Mouse (Mus musculus) right cerebral cortex, postnatal 10 days (tissue): ENCODE measurements at regions not wholly inside any gene's neighbourhood (a gene's known extent, or its start where the extent isn't known, plus 50 kb on each side); places are given as distances from the start of the nearest gene placed in this dataset.
A peak's percentile ranks its signal among the peaks of the same experiment; 100 is the strongest.

Source experiments
- DNase-seq, 2 experiments: peaks; one replicate each; pipeline ENCODE4 v3.0.0; 2021; ENCODE audit warnings: low spot score in 2 of 2

DNA sequence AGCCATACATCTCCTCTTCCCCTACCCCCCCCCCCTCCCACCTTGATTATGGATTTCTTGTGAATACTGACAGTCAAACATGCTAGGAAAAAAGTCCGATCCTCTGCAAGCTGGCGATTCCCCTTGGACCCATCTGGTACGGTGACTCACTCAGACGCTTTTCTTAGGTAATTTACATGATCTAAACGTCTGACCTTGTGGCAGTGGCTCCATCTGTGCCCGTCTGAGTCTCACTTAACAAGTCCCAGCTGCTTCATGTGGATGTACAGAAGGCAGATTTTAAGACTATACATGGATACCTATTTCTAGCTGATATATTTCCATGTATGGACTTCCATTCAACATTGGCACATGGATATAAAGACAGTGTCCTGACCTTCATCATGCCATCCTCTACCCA is 481.0 kb downstream of the Lipi start:
- DNase-seq = peak; percentile 28 to 69

DNA sequence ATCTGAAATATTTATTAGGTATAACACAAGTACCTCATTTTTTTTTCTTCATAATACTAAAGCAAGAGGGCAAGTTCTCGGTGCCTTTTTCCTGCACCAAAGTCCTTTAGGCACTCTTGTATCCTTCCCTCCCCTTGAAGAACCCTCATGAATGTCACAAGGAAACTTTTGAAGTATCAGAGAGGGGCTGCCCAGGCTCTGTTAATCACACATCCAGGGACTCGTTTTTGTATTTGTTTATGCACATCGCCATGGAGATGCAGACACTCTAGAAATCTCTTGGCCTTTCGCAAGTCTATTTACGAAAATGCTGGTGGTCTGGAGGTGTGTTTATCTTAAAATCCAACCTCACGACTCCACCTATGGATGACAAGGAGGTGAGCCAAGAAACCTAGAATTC is 492.7 kb downstream of the Lipi start:
- no peak for DNase-seq

DNA sequence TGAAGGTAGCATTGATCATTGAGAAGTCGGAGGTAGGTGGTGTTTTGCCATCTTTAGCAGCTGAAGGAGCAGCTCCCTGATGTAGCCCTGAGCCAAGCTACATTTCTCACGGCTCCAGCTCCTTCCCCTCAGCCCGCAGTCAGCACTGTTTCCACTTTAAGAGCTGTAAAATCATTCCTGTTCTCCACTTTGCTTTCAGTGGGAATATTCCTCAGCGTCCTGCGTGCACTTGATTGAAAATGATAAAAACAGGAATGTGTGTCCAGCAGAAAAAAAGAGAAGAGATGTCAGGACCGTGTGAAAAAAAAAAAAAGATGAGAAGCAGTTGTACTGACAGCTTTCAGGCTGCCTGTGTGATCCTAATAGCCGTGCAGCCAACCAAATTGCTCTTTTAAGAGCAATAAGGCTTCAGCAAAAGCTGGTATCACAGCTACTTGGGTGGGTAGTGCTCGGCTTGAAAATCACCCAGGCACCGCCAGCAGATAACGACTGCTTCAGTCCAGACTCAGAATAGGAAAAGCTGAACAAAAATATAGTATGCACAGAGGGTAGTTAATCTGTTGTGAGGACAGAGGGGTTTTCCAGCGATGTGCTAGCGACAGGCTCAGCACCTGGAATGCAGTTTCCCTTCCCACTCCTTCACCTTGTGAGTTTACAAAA is 493.3 kb downstream of the Lipi start:
- DNase-seq = peak; percentile 31 to 38

DNA sequence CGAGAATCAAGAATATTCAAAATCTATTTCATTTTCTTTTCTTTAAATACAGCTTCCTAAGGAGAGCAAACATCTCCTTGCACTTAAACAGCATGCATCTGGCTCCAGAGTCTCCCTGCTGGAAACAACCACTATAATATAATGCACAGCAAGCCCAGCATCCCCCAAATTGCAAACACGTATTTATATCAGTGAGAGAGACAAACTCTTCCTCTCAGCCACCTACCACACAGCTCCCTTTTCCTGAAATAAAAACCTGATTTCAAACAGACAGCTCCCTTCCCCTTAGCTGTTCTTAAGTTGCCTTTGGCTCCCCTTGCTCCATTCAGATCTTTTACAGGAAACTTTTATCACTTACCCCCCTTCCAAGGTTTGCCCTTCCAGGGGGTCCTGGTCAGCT is 493.9 kb downstream of the Lipi start:
- peak in 1 of 2 experiments; percentile 23 for DNase-seq

DNA sequence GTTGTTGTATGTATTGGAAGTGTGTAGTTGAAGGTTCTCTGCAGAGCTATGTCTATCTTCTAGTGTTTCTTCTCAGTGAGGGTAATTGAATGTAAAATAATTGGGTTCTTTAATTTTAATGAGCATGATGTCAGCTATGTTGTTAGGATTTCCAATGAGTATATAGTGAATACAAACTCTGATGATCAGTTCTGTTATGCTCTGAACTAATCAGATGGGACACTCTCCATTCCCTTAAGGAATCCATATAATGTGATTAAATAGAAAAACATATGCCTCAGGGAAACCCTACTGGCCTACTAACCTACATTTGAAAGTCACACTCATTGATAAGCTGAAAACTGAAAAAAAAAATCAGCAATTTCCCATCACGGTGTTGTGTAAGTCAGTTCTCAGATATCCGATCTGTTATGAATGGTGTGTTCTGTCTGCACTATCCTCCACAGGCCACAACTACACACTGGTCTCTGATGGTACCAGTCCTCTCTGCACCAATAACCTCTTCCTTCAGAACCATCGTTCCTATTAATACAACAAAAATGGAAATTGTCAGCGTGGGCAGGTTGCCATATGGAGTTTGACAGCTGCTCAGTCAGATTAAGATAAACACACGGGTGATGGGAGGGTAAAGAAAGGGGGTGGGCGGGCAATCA is 496.4 kb downstream of the Lipi start:
- peak; percentile 51 to 54 for DNase-seq

DNA sequence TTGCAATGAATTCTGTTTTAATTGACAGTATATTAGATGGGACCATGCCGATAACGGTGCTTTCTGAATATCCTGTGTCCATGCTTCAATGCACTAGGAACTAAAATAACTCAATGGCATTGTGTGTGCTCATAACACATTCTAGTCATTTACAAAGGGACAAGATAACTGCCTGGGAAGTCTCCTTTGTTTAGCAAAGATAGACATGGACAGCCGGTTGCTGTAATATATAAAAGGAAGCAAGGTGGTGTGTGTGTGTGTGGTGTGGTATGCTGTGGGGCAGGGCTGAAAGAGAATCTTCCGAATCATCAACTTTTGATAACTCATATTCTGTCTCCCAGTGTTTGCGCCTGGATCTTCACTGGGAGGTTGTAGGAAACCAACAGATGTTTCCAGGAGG is 497.2 kb downstream of the Lipi start:
- DNase-seq = no peak

DNA sequence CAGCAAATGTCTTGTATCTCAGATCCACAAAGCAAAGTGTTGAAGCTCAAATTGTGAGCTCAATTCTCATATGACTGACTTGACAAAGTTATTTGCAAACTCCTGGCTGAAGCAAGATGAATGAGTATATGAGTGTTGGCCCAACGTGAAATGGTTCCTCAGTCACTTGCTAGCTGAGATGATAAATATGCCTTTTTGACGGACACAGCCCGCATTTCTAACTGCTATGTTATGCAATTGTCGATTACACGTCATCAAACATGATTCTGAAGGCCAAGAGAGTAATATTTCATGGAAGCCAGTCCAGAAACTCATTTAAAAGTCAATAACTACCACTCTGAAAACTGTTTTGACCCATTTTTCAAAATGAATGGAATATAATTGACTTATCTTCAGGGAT is 520.6 kb downstream of the Lipi start:
- DNase-seq = no peak

DNA sequence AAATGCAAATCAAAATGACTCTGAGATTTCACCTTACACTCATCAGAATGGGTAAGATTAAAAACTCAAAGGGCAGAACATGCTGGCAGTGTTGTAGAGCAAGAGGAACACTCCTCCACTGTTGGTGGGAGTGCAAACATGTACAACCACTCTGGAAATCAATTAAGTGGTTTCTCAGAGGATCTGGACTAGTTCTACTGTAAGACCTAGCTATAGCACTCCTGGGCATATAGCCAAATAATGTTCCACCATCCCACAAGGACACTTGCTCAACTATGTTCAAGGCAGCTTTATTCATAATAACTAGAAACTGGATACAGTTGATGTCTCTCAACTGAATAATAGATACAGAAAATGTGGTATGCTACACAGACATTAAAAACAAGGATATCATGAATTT is 532.9 kb downstream of the Lipi start:
- DNase-seq = no peak

DNA sequence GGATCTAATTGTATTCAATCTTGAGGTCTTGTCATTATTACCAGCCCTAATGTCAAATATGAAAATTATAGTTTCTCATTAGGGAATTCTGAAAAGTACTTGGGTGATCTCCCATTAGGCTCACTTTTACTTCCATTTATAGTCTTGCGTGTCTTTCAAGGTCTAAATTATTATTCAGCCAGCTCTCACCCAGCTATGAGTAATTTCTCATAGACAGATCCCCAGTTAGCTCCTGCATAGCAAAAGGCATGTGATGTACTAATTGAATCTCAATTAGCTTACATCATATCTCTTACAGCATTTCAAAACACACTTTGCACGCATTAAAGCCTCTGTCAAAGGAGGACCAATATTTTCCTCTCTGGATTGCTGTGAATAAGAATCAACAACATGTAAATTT is 539.9 kb downstream of the Lipi start:
- DNase-seq = no peak
